Mouse (Mus musculus) MEL (cell line): Measurements from ENCODE around the gene Cela1.

ENCODE experiments used
- CHD1 ChIP-seq: IDR thresholded peaks from 2 replicates; pipeline ENCODE4 v1.6.1; 2012; ENCODE audit warnings: low read depth, mild to moderate bottlenecking, inconsistent platforms, low read length, improper control_type of control experiment
- CTCF ChIP-seq, 3 experiments: IDR thresholded peaks in 2 of 3; conservative IDR thresholded peaks in 1 of 3; 2 replicates each; pipeline ENCODE4 v1.5.1; 2011 to 2012; ENCODE audit warnings: low read length in 3 of 3, low read depth in 2 of 3, mild to moderate bottlenecking in 2 of 3, improper control_type of control experiment in 1 of 3, inconsistent platforms in 1 of 3, mixed read lengths in 1 of 3, moderate library complexity in 1 of 3; ENCODE audit not compliant: control insufficient read depth in 1 of 3, insufficient read depth in 1 of 3, poor library complexity in 1 of 3, severe bottlenecking in 1 of 3
- JUND ChIP-seq: IDR thresholded peaks from 2 replicates; pipeline ENCODE4 v1.6.1; 2011; ENCODE audit warnings: low read depth, mild to moderate bottlenecking, improper control_type of control experiment, low read length

GRCm38 (mm10) chr15:100694406-100694805 lies 6.7 kb upstream of the Cela1 start:
- TF ChIP-seq JUND = no peak
- TF ChIP-seq CTCF (IDR thresholded peaks at IDR 0.05 in 2 of 3, conservative IDR thresholded peaks at IDR 0.05 in 1 of 3; ENCODE audit: control insufficient read depth in 1 of 3, insufficient read depth in 1 of 3, low read depth in 2 of 3, low read length in 3 of 3, poor library complexity in 1 of 3, severe bottlenecking in 1 of 3) = no peak
- no peak for TF ChIP-seq CHD1
